Mouse (Mus musculus) lung, postnatal 0 days (tissue): ENCODE results near the gene Grk4.

Source experiments
- CTCF ChIP-seq: IDR thresholded peaks from 2 replicates; pipeline ENCODE4 v1.5.1; 2016; ENCODE audit warnings: antibody characterized with exemption, mild to moderate bottlenecking
- EP300 ChIP-seq: IDR thresholded peaks from 2 replicates; pipeline ENCODE4 v1.6.1; 2016; ENCODE audit warnings: antibody characterized with exemption, mild to moderate bottlenecking, control low read depth

- no peak for TF ChIP-seq CTCF
- TF ChIP-seq EP300, result no peak
Observed at GRCm38 (mm10) chr5:34758762-34759161, 98.6 kb downstream of the Grk4 start.
